Mouse (Mus musculus) kidney, adult 9 months (tissue): ENCODE measurements around the gene Sult2a7.
A peak's percentile ranks its signal among the peaks of the same experiment; 100 is the strongest.

Source experiments
- DNase-seq: peaks from one replicate; pipeline ENCODE4 v3.0.0; 2022

Sult2a7 gene

DNA sequence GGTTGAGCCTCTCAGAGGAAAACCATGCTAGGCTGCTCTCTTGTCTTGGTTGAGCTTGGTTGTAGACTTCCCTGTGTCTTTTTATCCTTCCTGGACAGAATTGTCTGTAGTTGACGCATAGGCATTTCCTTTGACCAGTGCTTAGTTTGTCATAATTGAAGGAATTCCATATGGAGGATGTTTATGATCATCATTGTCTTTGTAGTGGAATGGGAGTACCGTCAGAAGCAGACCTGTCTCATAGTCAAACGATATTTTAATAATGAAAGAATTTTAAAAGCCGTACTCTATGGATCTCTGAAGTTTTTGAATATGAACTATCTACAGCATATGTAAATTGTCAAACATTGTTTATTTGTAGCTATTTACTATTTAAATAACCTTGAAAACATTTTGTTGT is at the start of gene Sult2a7:
Sult2a7 (minus strand) TSS at position 101 of the 400 bp plus-strand sequence.
- DNase-seq = no peak

DNA sequence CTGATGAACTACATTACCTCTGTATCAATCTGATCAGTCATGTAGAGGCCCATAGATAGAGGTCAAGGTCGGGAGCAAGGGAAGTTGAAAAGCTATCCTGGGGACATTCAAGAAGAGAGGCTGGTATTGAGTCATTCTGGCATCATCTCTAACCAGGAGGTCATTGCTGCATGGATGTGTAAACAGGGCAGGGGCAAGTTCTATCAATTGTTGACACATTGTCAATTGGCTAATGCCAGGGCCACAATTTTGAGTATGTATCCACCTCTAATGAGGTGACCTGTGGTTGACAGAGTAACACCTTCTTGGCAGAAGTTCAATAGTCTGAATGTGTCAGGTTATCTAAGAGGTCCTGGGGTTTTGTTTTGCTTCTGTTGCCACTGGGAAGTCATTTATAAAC is 31.2 kb upstream of the Sult2a7 start:
- no peak for DNase-seq

DNA sequence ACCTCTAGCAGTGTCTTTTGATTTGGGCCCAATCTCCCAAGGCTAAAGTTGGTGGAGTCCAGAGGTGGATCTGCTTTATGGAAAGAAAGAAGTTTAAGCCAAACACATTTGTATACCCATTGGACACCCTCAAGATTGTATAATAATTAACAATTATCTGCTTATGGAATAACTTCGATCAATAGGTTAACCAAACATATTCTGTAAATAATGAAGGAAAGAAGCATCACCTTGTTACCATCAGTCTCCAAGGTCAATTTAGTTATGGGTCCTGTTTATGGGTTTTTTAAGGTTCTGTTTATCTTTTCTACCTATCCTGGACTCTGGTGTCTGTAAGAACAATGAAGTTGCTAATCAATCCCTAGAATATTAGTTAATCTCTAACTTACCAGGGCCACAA is 28.6 kb upstream of the Sult2a7 start:
- no peak for DNase-seq

DNA sequence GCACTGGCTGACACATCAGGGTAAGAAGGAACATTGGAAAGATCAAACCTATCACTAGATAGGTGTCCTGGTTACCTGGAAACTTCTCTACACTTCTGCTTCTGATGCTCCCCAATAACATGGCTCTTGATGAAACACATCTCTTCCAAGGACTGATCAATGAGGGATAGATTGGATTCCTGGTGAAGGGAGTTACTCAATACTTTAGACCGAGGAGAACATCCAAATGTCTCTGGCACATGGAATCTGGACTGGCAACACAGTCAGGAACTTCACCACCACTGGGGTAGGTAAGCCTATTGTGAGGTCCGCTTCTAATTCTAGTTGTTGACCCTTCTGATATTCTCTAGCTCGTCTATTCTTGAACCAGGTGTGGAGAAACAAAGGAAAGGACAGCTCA is 24.3 kb upstream of the Sult2a7 start:
- no peak for DNase-seq

- DNase-seq = no peak
These were observed 1.1 kb downstream of the Sult2a7 start for GRCm38 (mm10) chr7:14492886-14493285.

- DNase-seq = no peak
These were observed 47.5 kb downstream of the Sult2a7 start, which contains the start of gene Sult2a8 for GRCm38 (mm10) chr7:14446534-14446933. TSS of gene Sult2a8 (minus strand) at chr7:14446769.

GRCm38 (mm10) chr7:14439581-14439980 is 54.4 kb downstream of the Sult2a7 start:
- peak; percentile 65 for DNase-seq

DNA sequence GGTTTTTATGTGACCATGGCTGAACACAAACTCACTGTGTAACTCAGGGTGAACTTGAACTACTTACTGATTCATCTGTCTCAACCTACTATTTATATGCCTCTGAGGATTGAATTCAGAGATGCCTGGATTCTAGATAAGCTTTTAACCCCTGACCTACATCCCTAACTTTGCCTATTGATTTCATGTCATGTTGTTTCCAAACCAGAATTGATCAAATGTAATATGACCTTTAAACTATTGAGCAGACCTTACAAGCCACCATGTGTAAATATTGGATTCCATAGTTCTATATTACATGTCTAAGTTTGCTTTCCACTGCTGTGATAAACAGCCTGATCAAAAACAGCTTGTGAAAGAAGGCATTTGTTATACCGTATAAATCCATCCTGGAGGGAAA is 55.5 kb downstream of the Sult2a7 start:
- DNase-seq = no peak

DNA sequence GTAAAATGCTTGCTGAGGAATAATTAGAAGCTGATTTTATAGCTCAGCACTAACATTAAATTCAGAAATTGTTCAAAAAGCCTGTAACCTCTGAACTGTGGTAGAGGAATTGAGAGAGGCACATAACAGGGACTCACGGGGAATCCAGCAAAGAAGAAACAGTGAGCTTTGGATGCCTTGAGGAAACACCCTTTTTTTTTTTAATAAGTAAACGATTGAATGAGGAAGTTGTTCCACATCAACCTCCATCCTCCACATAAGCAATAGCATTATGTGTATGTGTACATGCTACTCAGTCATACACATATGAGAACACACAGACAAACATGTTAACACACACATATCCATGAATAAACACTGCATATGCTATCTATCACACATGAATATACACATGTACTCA is 56.0 kb downstream of the Sult2a7 start:
- no peak for DNase-seq
